Mouse (Mus musculus): Measurements from ENCODE around the gene Gkn2.
A peak's percentile ranks its signal among the peaks of the same experiment; 100 is the strongest.

Gene Gkn2

GRCm38 (mm10) chr6:87399886-87400566 is 26.9 kb downstream of the Gkn2 start:
- no peak for DNase-seq

DNA sequence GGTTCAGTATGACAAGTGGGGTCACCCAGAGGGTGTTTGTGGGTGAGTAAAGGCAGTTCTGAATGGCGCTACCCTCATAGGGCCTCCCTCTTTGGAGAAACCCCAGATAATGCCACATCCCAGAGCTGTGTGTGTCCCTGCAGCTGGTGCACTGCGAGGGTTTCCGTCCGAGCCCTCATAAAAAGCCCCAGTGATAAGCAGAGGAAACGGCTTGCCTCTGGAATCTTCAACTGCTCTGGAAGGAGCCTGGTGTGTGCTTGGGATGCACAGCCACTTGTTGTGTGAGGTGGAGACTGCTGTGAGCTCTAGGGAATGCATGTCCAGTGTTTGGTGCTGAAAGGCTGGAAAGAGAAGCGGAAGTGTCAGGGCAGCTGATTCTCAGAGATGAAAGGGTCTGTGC is 28.3 kb downstream of the Gkn2 start:
- DNase-seq: no peak

DNA sequence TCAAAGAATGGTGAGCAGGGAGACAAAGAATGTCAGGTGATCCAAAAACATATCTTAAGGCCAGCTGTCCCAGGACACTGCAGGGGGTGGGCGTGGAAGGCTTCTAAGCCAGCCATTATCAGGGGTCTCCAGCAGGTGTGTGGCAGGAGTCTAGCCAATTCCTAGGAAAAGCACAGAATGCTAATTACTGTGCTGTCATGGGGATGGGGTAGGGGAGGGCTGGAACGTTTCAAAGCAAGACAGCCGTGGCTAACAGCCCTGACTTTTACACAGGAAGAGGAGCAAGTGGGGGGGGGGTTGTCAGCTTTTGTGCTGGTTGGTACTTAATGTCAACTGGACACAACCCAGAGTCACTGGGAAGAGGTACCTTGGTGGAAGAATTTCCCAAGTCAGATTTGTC is 38.9 kb downstream of the Gkn2 start:
- no peak for DNase-seq

- no peak for DNase-seq
Measured at GRCm38 (mm10) chr6:87422304-87422703, 49.1 kb downstream of the Gkn2 start.

GRCm38 (mm10) chr6:87424037-87424816 is 51.1 kb downstream of the Gkn2 start:
- peak in 1 of 2 experiments; percentile 39 for DNase-seq

DNA sequence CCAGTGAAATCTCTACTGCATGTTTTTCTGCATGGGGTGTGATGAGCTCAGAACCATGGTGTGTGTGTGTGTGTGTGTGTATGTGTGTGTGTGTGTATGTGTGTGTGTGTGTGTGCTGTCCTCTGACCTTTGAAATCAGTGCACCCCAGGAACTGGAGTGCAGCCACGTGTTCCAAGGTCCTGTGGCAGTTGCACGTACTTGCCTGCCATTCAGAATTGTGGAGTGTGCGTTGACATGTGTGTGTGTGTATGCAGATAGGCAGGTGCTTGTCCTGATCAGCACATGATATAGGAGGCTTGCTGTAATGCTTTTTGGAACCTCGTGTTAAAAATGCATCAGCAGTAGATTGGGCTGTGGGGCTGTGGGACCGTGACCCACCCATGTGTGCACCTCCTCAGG is 53.8 kb downstream of the Gkn2 start:
- no peak for DNase-seq

DNA sequence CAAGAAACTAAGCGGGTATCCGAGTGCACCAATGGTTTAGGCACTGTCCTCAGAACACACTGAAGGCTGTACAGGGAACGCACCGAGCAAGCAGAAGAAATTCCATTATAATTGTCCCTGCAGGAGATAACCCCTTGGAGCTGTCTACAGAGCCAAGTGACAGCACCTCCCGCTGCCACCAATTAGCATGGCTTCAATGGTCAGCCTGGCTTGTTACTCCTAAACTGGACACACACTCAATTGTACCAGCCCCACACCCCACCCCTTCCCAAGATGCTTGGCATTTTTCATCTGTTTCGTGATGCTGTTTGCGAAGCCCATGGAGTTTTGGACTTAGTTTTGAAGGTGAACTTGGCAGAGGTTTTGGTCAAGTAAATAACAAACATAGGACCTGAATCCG is 54.5 kb downstream of the Gkn2 start:
- DNase-seq: no peak

DNA sequence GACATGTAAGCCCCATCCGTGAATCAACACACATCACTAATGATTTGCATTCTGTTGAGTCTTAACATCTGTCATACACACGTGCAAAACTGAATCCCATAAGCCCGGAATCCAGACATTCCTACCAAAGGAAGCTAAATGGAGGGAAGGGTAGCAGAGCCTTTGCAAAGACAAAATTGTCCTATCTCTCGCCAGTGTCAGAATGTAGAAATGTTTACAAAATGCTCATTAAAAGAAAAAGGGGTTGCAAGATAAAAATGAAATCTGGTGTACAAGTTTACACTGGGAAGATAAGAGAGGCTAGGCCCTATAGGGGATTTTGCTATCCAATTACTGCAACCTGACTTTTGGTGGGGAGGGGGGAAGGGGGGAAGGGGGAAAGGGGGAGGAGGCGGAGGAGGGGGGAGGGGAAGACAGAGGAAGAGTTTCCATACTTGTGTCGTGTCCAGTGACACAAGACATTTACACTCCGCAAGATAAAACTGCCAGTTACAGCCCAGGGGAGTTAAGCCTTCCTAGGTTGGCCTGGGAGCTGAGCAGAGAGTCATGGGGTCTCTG is 55.4 kb downstream of the Gkn2 start, which contains the start of gene Bmp10:
Gene Bmp10, plus strand, starts transcription at position 508 of the 558 bp plus-strand sequence.
- DNase-seq: no peak
